Mouse (Mus musculus) cerebellum, adult 2 months (tissue): ENCODE measurements around the gene 2310033P09Rik.

Experiments
- CTCF ChIP-seq: fragments of 200-500 bp; IDR thresholded peaks from 2 replicates; pipeline ENCODE4 v1.5.1; 2011; ENCODE audit warnings: low read depth, mild to moderate bottlenecking, control low read depth, low read length, moderate library complexity, borderline replicate concordance; ENCODE audit not compliant: insufficient read depth
- POLR2A ChIP-seq: fragments of 200-500 bp; IDR thresholded peaks from 2 replicates; pipeline ENCODE4 v1.6.1; 2011; ENCODE audit warnings: low read length, control low read depth, borderline replicate concordance; ENCODE audit not compliant: insufficient read depth

GRCm38 (mm10) chr11:59226787-59227603, 18.9 kb downstream of the 2310033P09Rik start:
- TF ChIP-seq CTCF (no peak), POLR2A (no peak)
